Mouse (Mus musculus) heart, adult 2 months (tissue): ENCODE data around the gene Gpr119.

Experiments
- EP300 ChIP-seq: fragments of 200-500 bp; IDR thresholded peaks from 2 replicates; pipeline ENCODE4 v1.6.1; 2011; ENCODE audit warnings: low read depth, low read length, control low read depth; ENCODE audit not compliant: insufficient read depth
- POLR2A ChIP-seq: fragments of 200-500 bp; IDR thresholded peaks from 2 replicates; pipeline ENCODE4 v1.6.1; 2011; ENCODE audit warnings: mild to moderate bottlenecking, low read depth, low read length, control low read depth; ENCODE audit not compliant: insufficient read depth

DNA sequence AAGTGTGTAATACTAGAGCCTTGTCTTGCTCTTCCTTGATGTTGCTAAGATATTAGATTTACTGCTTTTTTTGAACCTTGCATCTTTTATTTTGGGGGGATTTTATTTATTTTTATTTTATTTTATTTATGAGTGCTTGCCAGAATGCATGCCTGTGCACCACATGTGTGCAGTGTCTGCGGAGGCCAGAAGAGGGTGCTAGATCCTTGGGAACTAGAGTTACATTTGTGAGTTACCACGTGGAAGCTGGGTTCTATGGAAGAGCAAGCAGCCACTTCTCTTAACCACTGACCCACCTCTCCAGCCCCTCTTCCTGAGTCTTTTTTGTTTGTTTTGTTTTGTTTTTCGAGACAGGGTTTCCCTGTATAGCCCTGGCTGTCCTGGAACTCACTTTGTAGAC is 4.7 kb downstream of the Gpr119 start:
- TF ChIP-seq EP300 (no peak), POLR2A (no peak)
